ENCODE assay signal across 27 mouse cellular contexts in genomic region chrX:166933766-166934165, GRCm38 (mm10).
DNase-seq lines count a peak whose midpoint lies in the region; TF ChIP-seq lines count a peak whose summit lies in the region.
"Had no signal": no experiment of that assay in that cellular context is flagged by ENCODE, and none has a peak within 500 bp of the region (broad histone marks: within the 10 kb centered on the region; RNA-seq: fewer than 3 reads in every experiment).

No protein-coding gene starts in this region.

- H3K4me1 ChIP-seq in kidney, adult 2 months (ENCODE audit: control insufficient read depth, insufficient read depth, low read length): no peaks in the 10 kb centered on the region
- H3K4me1 ChIP-seq: embryonic facial prominence, embryonic 13.5 days; hindbrain, embryonic 15.5 days; limb, embryonic 10.5 days; limb, embryonic 15.5 days; neural tube, embryonic 13.5 days had no signal

- H3K36me3 ChIP-seq in kidney, adult 2 months (ENCODE audit: control insufficient read depth, insufficient read depth, low read length): no peaks in the 10 kb centered on the region
- H3K36me3 ChIP-seq: embryonic facial prominence, embryonic 13.5 days; hindbrain, embryonic 15.5 days; kidney, embryonic 15.5 days; limb, embryonic 10.5 days; limb, embryonic 15.5 days; neural tube, embryonic 13.5 days had no signal

- H3K4me3 ChIP-seq in kidney, adult 2 months (ENCODE audit: insufficient read depth, low read depth, low read length): no peak overlapping the region
- H3K4me3 ChIP-seq: embryonic facial prominence, embryonic 13.5 days; erythroblast, embryonic 14.5 days; forebrain, embryonic 13.5 days; gastrocnemius, adult 2 months; hindbrain, embryonic 15.5 days; kidney, embryonic 15.5 days; layer of hippocampus, adult 2 months; left cerebral cortex, adult 2 months; limb, embryonic 10.5 days; limb, embryonic 15.5 days; neural tube, embryonic 13.5 days had no signal

- peak; percentile 23 for DNase-seq in kidney, adult 2 months
- DNase-seq in kidney, postnatal 14 days: no peak
- peak; percentile 49 for DNase-seq in testis, postnatal 14 days (ENCODE audit: low spot score)
- DNase-seq in testis, postnatal 10 days (ENCODE audit: low spot score): no peak
- peak; percentile 42 for DNase-seq in fat pad, adult 2 months (ENCODE audit: extremely low read depth, low read depth, low spot score)
- DNase-seq in frontal cortex, postnatal 25 days (ENCODE audit: low spot score in 2 of 2): no peak
- DNase-seq: adrenal gland, postnatal 14 days; B cell, adult 2 months; cerebellum, adult 11-12 months; cerebellum, adult 9-11 months; embryo, embryonic 11 days; gastrocnemius, adult 2 months; gastrocnemius, postnatal 36 days; heart, adult 18-20 months; kidney, postnatal 36 days; lung, postnatal 36 days had no signal

- TF ChIP-seq POLR2A in kidney, adult 2 months (IDR thresholded peaks at IDR 0.05; ENCODE audit: low read depth, low read length): no peak

- TF ChIP-seq CTCF in kidney, adult 2 months (conservative IDR thresholded peaks at IDR 0.05; ENCODE audit: insufficient read depth, insufficient read length, low read depth, low read length): no peak

- WGBS in kidney, adult 2 months: 60% methylated on average over 2 of the region's 2 CpGs

- no peaks in the 10 kb centered on the region for H3K27me3 ChIP-seq in kidney, adult 2 months (replicated peaks; ENCODE audit: control insufficient read depth, insufficient read depth, low read length)
- H3K27me3 ChIP-seq: limb, embryonic 15.5 days had no signal

- no peak overlapping the region for H3K27ac ChIP-seq in kidney, adult 2 months (ENCODE audit: insufficient read depth, low read depth, low read length)
- H3K27ac ChIP-seq: embryonic facial prominence, embryonic 13.5 days; forebrain, embryonic 13.5 days; gastrocnemius, adult 2 months; hindbrain, embryonic 15.5 days; kidney, embryonic 15.5 days; layer of hippocampus, adult 2 months; left cerebral cortex, adult 2 months; limb, embryonic 10.5 days; limb, embryonic 15.5 days; liver, embryonic 14.5 days; neural tube, embryonic 13.5 days had no signal

Comparison
In these comparisons a context has a peak if more than half of its experiments do, and no peak if none do; other contexts are left out.
1. DNase-seq: peak in kidney, adult 2 months (single experiment), testis, postnatal 14 days (single experiment) and fat pad, adult 2 months (single experiment); none in kidney, postnatal 14 days (single experiment), testis, postnatal 10 days (single experiment) and frontal cortex, postnatal 25 days (0 of 2).